Mouse (Mus musculus): ENCODE measurements around the gene Unc79. TPM values are rescaled to one million over a fixed set of nuclear protein-coding genes. Genes with fewer than 3 reads are reported as not detected.
A peak's percentile ranks its signal among the peaks of the same experiment; 100 is the strongest.

The Unc79 gene
- total RNA-seq, 2 experiments from 2014 or later: 43.4 to 44.6 TPM

GRCm38 (mm10) chr12:103109301-103109700, 160.6 kb downstream of the Unc79 start:
- DNase-seq: no peak
- intact Hi-C loops (cut with DNase I): no loop called here

GRCm38 (mm10) chr12:103116639-103117038, 168.0 kb downstream of the Unc79 start:
- intact Hi-C loops (cut with DNase I): no loop called here
- no peak for DNase-seq

- DNase-seq: no peak
Observed at GRCm38 (mm10) chr12:103117517-103118193, 169.0 kb downstream of the Unc79 start.

GRCm38 (mm10) chr12:103121928-103122327, 173.3 kb downstream of the Unc79 start:
- intact Hi-C loops (cut with DNase I): no loop called here
- no peak for DNase-seq

More at GRCm38 (mm10) chr12:103117517-103118193, 169.0 kb downstream of the Unc79 start:
- intact Hi-C loops (cut with DNase I): no loop called here

DNA sequence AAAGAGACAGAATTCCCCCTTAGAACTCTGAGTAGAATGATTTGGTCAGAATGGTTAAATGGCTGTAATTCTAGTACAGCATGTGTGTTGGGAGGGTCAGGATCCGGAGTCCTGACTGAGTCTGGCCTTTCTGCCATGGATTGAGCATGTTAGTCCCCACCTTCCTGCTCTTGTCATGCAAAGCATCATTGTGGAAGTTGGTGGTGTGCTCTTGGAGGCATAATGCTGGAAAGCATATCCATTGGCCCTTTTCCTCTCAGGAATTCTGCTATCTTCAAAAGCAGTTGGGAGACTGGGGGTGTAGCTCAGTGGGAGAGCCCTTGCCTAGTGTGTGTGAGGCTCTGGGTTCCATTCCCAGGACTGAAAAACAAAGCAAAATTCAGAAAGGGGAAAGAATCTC, 175.2 kb downstream of the Unc79 start:
- intact Hi-C loops (cut with DNase I): no loop called here
- no peak for DNase-seq

DNA sequence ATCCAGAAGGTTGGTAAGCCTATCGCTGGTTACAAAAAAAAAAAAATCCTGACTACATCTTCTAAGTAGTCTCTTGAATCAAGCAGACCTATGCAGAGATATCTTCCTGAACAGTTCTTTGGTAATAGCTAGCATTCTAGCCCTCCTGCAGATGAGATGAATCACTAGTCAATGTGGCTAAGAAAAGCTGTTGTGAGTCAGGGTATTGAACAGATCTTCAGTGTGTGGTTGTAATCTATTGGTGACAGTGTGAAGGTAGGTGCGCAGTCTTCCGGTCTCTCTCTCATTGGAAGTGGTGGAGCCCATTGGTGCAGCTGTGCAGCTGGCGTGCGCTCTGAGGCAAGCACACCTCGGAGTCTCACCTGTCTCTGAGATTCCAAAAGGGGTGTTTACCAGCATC, 180.3 kb downstream of the Unc79 start:
- intact Hi-C loops (cut with DNase I): no loop called here
- no peak for DNase-seq

- intact Hi-C loops (cut with DNase I): no loop called here
- DNase-seq: no peak
Observed at GRCm38 (mm10) chr12:103129395-103130248, 181.0 kb downstream of the Unc79 start.

- intact Hi-C loops (cut with DNase I): no loop called here
- no peak for DNase-seq
Observed at GRCm38 (mm10) chr12:103131419-103131818, 182.8 kb downstream of the Unc79 start.

DNA sequence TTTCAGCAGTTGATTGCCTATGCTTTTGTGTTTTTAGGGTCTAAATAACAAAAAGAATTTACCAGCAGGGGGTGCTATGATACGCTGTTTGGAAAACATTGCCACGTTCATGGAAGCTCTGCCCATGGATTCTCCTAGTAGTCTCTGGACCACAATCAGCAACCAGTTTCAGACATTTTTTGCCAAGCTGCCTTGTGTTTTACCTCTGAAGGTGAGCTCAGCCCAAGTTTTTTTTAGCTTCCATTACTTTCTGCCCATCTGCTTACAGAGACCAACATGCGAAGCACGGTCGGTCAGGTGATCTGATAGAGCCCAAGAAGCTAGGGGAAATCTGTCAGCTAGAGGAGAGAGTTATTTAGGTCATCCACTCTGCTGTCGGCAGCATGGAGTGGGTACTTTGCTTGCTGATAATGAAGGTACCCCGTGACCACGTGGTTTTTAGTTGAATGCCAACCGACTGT, 193.9 kb downstream of the Unc79 start:
- intact Hi-C loops (cut with DNase I): loop anchor here (5.0 kb wide), 1 partner anchor 160 kb away; no protein-coding TSS in a partner anchor
- DNase-seq: peak; percentile 24

DNA sequence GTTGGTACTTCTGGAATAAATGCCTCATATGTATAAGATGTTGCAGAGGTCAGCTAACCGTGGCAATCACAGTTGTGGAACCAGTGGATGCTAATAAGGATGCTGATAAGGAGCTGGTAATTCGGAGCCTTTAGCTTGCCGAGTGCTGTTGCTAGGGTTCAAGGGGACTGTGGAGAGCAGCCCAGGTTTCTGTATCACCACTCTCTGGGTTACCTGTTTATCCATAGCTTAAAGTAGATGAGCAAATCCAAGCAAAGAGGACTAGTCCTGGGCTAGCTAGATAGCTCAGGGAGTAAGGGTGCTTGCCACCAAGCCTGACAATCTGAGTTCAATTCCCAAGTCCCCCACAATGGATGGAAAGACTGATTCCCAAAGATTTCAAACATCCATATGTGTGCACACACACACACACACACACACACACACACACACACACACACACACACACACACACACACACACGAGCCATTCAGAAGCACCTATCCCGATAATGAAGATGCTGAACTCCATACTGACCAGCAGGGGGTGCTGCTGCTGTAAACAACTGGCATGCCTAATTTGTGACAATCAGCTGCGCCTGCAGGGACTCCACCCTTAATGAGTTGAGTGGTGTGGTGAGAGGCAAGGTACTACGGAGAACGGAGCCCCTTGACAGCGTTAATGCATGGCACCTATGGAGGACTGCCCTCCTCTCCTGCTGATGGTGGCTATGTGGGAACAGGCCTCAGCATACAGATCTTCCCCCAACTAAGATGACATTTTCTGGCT, 195.3 kb downstream of the Unc79 start:
- peak; percentile 65 for DNase-seq
- intact Hi-C loops (cut with DNase I): loop anchor here (5.0 kb wide), 1 partner anchor 158 kb away; no protein-coding TSS in a partner anchor

GRCm38 (mm10) chr12:103150247-103150646, 201.6 kb downstream of the Unc79 start:
- no peak for DNase-seq

DNA sequence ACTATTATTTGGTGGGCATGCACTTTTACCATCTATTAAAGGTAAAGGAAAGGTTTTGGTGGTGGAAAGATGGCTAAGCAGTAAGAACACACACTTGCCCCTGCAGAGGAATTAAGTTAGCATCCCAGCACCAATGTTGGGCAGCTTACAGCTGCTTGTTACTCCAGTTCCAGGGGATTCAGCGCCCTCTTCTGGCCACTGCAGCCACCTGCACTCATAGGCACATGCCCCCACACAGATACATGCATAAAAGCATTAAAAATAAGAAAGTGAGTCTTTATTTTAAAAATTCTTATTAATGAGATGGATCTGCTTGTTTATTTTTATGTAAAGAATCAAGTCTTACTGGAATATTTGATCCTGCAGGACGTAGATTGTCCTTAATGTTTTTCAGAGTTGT, 206.3 kb downstream of the Unc79 start:
- intact Hi-C loops (cut with DNase I): no loop called here
- DNase-seq: no peak

More at GRCm38 (mm10) chr12:103150247-103150646, 201.6 kb downstream of the Unc79 start:
- intact Hi-C loops (cut with DNase I): no loop called here

GRCm38 (mm10) chr12:103155406-103155805, 206.7 kb downstream of the Unc79 start:
- DNase-seq: no peak
- intact Hi-C loops (cut with DNase I): no loop called here

DNA sequence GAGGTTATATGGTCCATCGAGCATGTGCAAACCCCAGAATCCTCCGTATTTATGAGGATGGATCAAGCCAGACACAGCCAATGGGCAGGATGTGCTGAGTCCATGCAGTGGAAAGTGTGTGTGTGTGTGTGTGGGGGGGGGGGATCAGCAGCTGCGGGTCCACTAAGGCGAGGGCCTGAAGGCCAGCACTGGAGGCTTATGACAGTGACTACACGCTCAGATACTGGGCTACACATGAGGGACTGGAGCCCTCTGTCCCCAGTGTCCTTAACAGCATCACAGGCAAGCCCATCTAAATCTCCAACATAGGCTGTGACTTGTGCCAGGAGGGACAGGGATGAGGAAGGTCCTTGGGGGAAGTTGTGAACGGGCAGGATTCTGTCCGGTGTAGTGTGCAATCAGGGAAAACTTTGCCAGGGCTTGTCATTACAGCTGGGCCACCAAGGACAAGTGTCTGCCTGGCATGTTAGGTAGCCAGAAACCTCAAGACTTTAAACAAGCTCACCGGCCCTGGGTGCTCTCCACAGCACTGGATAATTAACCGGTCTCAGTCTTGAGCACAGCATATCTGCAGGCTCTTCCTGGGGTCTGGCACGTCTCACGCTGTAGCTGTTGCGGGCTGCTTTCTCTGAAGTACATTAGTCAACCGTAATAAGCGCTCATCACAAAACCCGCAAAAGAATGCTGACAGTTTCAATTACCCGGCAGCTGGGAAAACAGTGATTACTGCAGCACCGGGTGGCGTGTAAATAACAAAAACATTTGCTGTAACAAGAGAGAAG, 208.7 kb downstream of the Unc79 start:
- no peak for DNase-seq
- intact Hi-C loops (cut with DNase I): no loop called here

GRCm38 (mm10) chr12:103159016-103159415, 210.4 kb downstream of the Unc79 start:
- DNase-seq: no peak
- intact Hi-C loops (cut with DNase I): no loop called here

- intact Hi-C loops (cut with DNase I): no loop called here
Observed at GRCm38 (mm10) chr12:103160721-103161120, 212.1 kb downstream of the Unc79 start.

GRCm38 (mm10) chr12:103163596-103163995, 214.9 kb downstream of the Unc79 start:
- intact Hi-C loops (cut with DNase I): no loop called here
- DNase-seq: no peak

More at GRCm38 (mm10) chr12:103160721-103161120, 212.1 kb downstream of the Unc79 start:
- no peak for DNase-seq

- no peak for DNase-seq
- intact Hi-C loops (cut with DNase I): no loop called here
Observed at GRCm38 (mm10) chr12:103164101-103165030, 215.7 kb downstream of the Unc79 start.

- no peak for DNase-seq
- intact Hi-C loops (cut with DNase I): no loop called here
Observed at GRCm38 (mm10) chr12:103168892-103169291, 220.2 kb downstream of the Unc79 start.

Measured in left cerebral cortex, postnatal 4 days (tissue).